Mouse (Mus musculus): Measurements from ENCODE around the gene Gstp2. TPM values are rescaled to one million over a fixed set of nuclear protein-coding genes. Genes with fewer than 3 reads are reported as not detected.

Gstp2 gene
- 2.2 and 7.2 TPM in 2 replicates for polyA plus RNA-seq (2021; fragmentation: Nextera tagmentation)
- long read RNA-seq, experiment 1, partial matches to known transcripts, result 0 of 2 reads
- long read RNA-seq, experiment 1, other reads (novel, unspliced or antisense), result 1 of 2 reads
- long read RNA-seq, experiment 2, partial matches to known transcripts, result 0 of 4 reads
- long read RNA-seq, experiment 2, other reads (novel, unspliced or antisense), result 0 of 4 reads

DNA sequence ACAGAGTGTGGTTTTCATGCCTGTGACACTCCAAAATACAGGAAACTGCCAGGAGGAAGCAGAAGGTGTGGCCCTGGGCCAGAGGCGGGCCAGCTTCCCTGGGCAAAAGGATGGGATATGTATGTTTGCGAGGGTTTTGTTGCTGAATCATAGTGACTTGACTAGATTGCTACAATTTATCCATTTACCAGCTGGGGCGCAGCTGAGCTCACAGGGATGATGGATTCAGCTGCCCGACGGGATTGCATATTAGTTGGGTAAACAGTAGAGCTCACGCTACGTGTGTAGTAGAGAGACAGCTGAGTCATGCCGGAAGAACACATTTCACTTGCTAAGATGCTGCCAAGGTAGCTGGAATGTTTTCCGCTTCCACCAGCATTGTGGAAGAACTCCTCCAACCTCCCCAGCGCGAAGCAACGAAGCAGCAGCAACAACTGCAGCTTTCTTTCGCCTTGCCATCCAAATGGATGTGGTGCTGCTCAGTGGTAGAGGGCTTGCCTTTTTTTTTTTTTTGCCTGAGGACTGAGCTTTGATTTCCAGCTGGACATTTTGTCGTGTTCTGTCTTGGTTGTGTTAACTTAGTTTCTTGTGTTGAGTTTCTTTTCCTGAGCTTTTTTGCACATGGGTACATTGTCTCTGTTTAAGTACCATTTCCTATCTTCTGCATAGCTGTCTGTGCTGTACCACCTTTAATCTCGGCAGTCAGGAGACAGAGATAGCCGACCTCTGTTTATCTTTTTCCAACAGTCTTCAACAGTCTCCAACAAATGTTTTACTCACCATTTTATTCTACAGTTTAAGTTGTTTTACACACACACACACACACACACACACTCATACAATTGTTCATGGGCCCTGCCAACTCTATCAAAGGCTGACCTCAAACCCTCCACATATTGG lies at the start of gene Gstp2:
Gstp2 (minus strand) TSS at position 58 of the 900 bp plus-strand sequence.

GRCm38 (mm10) chr19:4081394-4081793 lies 35.6 kb upstream of the Gstp2 start, which contains the start of gene Cabp2:
TSS of gene Cabp2 (plus strand) at chr19:4081578.

DNA sequence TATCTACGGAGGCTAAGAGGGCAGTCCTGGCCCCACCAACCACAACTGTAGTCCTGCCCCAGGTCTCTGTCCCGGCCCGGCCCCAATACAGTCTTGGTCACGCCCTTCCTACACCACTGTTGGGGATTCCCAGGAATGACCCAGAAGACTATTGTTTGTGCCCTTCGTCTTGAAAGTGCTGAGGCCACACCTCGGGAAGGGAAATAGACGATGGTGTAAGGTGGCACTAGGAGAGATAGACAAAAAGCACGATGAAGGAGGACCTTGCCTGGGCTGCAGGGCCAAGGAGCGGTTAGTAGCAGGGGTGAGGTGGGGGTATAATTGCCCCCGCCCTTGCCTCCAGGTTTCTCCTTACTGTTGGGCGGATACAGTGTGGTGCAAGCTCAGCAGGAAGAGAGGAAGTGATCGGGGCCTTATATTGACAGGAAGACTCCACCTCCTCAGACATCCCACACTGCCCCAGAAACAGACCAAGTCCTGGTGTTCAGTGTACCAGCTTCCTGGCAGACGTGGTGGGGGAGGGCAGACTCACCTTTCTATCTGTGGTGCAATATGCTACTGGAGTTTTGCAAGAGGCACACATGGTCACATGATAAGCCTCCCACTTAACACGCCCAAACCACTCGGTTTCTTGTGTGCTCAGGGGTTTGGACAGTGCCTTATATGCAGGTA lies 13.4 kb upstream of the Gstp2 start, which contains the start of gene Gstp3:
Gstp3 (minus strand) TSS at position 501 of the 672 bp plus-strand sequence.

DNA sequence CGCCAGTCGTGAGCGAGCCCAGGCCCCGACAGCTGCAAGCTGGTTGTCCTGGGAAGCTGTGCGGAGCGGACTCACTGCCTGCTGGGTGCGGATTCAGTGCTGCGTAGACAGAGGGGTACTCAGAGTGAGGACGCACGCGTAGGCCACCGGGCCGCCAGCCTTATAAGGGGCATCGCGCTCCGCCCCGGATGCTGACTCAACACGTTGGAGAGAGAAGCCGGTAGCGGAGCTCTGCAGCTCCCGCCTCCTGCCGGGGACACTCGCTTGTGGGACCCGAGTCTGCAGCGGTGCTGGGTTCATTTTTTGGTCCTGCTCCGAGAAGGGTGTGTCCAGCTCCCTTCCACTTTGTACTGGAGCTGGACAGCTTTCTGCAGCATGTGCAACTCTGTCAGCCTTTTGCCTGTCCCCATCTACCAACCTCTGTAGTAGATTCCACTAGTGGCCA lies 8.0 kb downstream of the Gstp2 start, which contains the start of gene Gstp1:
Gstp1 (minus strand) TSS at position 198 of the 445 bp plus-strand sequence.

GRCm38 (mm10) chr19:4012432-4013022 lies 33.3 kb downstream of the Gstp2 start, which contains the start of gene Ndufv1:
TSS of gene Ndufv1 (minus strand) at chr19:4012806.

DNA sequence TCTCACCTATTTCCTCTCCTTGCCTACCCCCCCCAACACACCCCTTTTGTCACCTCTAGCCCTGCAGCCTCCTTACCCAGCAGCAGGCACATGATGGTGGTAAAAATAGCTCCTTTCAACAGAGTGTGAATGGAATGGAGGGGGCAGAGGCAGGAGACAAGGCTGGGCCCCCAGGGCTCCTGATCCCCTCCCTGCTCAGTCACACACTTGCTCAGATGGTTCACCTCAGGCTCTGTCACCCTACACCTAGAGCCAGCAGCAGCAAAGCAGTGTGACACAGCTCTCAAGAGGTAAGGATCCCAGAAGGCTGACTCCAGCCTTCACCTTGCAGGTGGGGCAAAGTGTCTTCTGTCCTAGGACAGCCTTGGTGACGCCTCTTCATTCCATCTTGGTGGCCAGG lies 42.7 kb downstream of the Gstp2 start, which contains the start of gene Doc2g:
Doc2g (plus strand) TSS at position 202 of the 400 bp plus-strand sequence.

GRCm38 (mm10) chr19:4000119-4000900 lies 45.5 kb downstream of the Gstp2 start, which contains the start of the genes Nudt8 and Gm49405:
TSS of gene Nudt8 (plus strand) at chr19:4000580.
TSS of gene Gm49405 (plus strand) at chr19:4000626.

DNA sequence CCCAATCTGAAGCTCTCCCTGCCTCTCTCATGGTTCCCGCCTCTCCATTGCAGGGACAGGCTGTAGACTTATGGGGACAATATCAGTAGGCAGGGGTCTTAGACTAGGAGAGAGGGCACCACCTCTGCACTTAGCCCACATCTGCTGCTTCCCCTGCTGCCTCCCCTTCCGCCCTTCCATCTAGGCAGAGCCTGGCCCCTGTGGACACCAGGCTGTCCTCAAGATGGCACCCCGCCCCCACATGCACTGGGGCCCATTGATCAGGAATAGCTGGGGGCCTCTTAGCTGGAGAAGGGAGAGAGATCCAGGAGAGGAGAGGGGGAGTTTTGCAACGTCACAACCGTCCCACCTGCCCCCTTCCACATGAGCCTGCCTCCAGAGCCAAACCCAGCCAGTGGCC lies 53.4 kb downstream of the Gstp2 start, which contains the start of gene Tbx10:
Tbx10 (plus strand) TSS at position 337 of the 400 bp plus-strand sequence.

Other genes with a start within 250 kb of the Gstp2 start
- gene Chka, start 194.2 kb downstream of the Gstp2 start, polyA plus RNA-seq (2021; fragmentation: Nextera tagmentation), result 15.9 and 22.7 TPM in 2 replicates
- gene Tcirg1, start 138.9 kb downstream of the Gstp2 start, polyA plus RNA-seq (2021; fragmentation: Nextera tagmentation), result 3.1 and 3.9 TPM in 2 replicates
- 579 and 589 TPM in 2 replicates for gene Ndufs8, start 133.2 kb downstream of the Gstp2 start, polyA plus RNA-seq (2021; fragmentation: Nextera tagmentation)
- 6.4 and 6.9 TPM in 2 replicates for gene Aldh3b1, start 116.2 kb downstream of the Gstp2 start, polyA plus RNA-seq (2021; fragmentation: Nextera tagmentation)
- 20.5 and 23.3 TPM in 2 replicates for gene Unc93b1, start 110.8 kb downstream of the Gstp2 start, polyA plus RNA-seq (2021; fragmentation: Nextera tagmentation)
- gene Aldh3b3, start 87.4 kb downstream of the Gstp2 start, polyA plus RNA-seq (2021; fragmentation: Nextera tagmentation), result 0.13 TPM in 1 of 2 replicates, not detected in the other
- gene Aldh3b2, start 73.7 kb downstream of the Gstp2 start, polyA plus RNA-seq (2021; fragmentation: Nextera tagmentation), result 2.0 and 2.7 TPM in 2 replicates
- gene Acy3, start 59.5 kb downstream of the Gstp2 start, polyA plus RNA-seq (2021; fragmentation: Nextera tagmentation), result 3.2 and 3.9 TPM in 2 replicates
- not detected in 2 replicates for gene Tbx10, start 53.3 kb downstream of the Gstp2 start, polyA plus RNA-seq (2021; fragmentation: Nextera tagmentation)
- gene Nudt8, start 45.4 kb downstream of the Gstp2 start, polyA plus RNA-seq (2021; fragmentation: Nextera tagmentation), result 21.4 and 23.0 TPM in 2 replicates
- 0.13 and 0.21 TPM in 2 replicates for gene Gm49405, start 45.4 kb downstream of the Gstp2 start, polyA plus RNA-seq (2021; fragmentation: Nextera tagmentation)
- 2.1 and 3.3 TPM in 2 replicates for gene Doc2g, start 42.7 kb downstream of the Gstp2 start, polyA plus RNA-seq (2021; fragmentation: Nextera tagmentation)
- gene Ndufv1, start 33.2 kb downstream of the Gstp2 start, polyA plus RNA-seq (2021; fragmentation: Nextera tagmentation), result 400 and 516 TPM in 2 replicates
- 1,005 and 1,067 TPM in 2 replicates for gene Gstp1, start 8.0 kb downstream of the Gstp2 start, polyA plus RNA-seq (2021; fragmentation: Nextera tagmentation)
- gene Gstp3, start 13.5 kb upstream of the Gstp2 start, polyA plus RNA-seq (2021; fragmentation: Nextera tagmentation), result not detected in 2 replicates
- not detected in 2 replicates for gene Cabp2, start 35.6 kb upstream of the Gstp2 start, polyA plus RNA-seq (2021; fragmentation: Nextera tagmentation)
- gene Cdk2ap2, start 51.2 kb upstream of the Gstp2 start, polyA plus RNA-seq (2021; fragmentation: Nextera tagmentation), result 52.6 and 68.9 TPM in 2 replicates
- 53.9 and 65.8 TPM in 2 replicates for gene Pitpnm1, start 54.0 kb upstream of the Gstp2 start, polyA plus RNA-seq (2021; fragmentation: Nextera tagmentation)
- 168 and 240 TPM in 2 replicates for gene Aip, start 79.8 kb upstream of the Gstp2 start, polyA plus RNA-seq (2021; fragmentation: Nextera tagmentation)
- gene Gpr152, start 93.8 kb upstream of the Gstp2 start, polyA plus RNA-seq (2021; fragmentation: Nextera tagmentation), result not detected in 2 replicates
- 0.06 and 0.11 TPM in 2 replicates for gene Cabp4, start 98.0 kb upstream of the Gstp2 start, polyA plus RNA-seq (2021; fragmentation: Nextera tagmentation)
- gene Coro1b, start 102.6 kb upstream of the Gstp2 start, polyA plus RNA-seq (2021; fragmentation: Nextera tagmentation), result 87.0 and 103 TPM in 2 replicates
- gene Ptprcap, start 107.6 kb upstream of the Gstp2 start, polyA plus RNA-seq (2021; fragmentation: Nextera tagmentation), result 0.72 and 1.4 TPM in 2 replicates
- gene Rps6kb2, start 117.3 kb upstream of the Gstp2 start, polyA plus RNA-seq (2021; fragmentation: Nextera tagmentation), result 11.8 and 16.7 TPM in 2 replicates
- gene Carns1, start 129.5 kb upstream of the Gstp2 start, polyA plus RNA-seq (2021; fragmentation: Nextera tagmentation), result 4.2 and 4.3 TPM in 2 replicates
- gene Tbc1d10c, start 145.3 kb upstream of the Gstp2 start, polyA plus RNA-seq (2021; fragmentation: Nextera tagmentation), result 0.51 and 0.69 TPM in 2 replicates
- 387 and 460 TPM in 2 replicates for gene Ppp1ca, start 146.0 kb upstream of the Gstp2 start, polyA plus RNA-seq (2021; fragmentation: Nextera tagmentation)
- 6.8 and 7.0 TPM in 2 replicates for gene Rad9a, start 155.6 kb upstream of the Gstp2 start, polyA plus RNA-seq (2021; fragmentation: Nextera tagmentation)
- 0.19 and 0.76 TPM in 2 replicates for gene Clcf1, start 168.2 kb upstream of the Gstp2 start, polyA plus RNA-seq (2021; fragmentation: Nextera tagmentation)
- not detected in 2 replicates for gene AC109138.7, start 168.3 kb upstream of the Gstp2 start, polyA plus RNA-seq (2021; fragmentation: Nextera tagmentation)
- gene Pold4, start 185.9 kb upstream of the Gstp2 start, polyA plus RNA-seq (2021; fragmentation: Nextera tagmentation), result 31.3 and 44.7 TPM in 2 replicates
- 5.3 and 7.5 TPM in 2 replicates for gene Ssh3, start 223.2 kb upstream of the Gstp2 start, polyA plus RNA-seq (2021; fragmentation: Nextera tagmentation)
- gene Ankrd13d, start 237.1 kb upstream of the Gstp2 start, polyA plus RNA-seq (2021; fragmentation: Nextera tagmentation), result 54.6 and 59.2 TPM in 2 replicates